ENCODE assay signal across 24 mouse cellular contexts in the genomic region with DNA sequence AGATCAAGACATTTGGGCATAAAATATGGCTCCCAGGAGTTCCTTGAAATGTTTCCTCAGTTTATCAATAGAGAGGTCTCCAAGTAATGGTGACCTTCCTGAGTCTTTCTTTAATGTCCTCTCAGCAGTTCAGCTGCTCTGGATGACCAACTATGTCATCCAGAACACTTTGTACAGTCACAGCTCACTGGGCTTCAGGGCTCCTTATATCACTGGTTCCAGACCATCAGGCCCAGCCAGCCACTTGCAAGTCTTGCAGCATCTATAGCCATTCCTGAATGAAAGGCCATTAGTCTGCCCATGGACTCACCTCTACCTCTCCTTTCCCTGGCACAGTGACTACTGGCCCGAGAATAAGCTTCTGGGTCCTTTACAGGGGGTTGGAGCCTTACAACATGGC.
DNase-seq lines count a peak whose midpoint lies in the region; ATAC-seq and TF ChIP-seq lines count a peak whose summit lies in the region.
"Had no signal": no experiment of that assay in that cellular context is flagged by ENCODE, and none has a peak within 500 bp of the region (broad histone marks: within the 10 kb centered on the region; RNA-seq: fewer than 3 reads in every experiment).

No protein-coding gene starts in this region.

- no peaks in the 10 kb centered on the region for H3K9me3 ChIP-seq in kidney, embryonic 15.5 days (replicated peaks)
- H3K9me3 ChIP-seq in kidney, postnatal 0 days (replicated peaks; ENCODE audit: low read length) = no peaks in the 10 kb centered on the region
- H3K9me3 ChIP-seq: embryonic facial prominence, embryonic 10.5 days; embryonic facial prominence, embryonic 12.5 days; forebrain, embryonic 13.5 days; forebrain, embryonic 15.5 days; G1E had no signal

- H3K4me3 ChIP-seq in kidney, embryonic 15.5 days (replicated peaks) = no peak overlapping the region
- no peak overlapping the region for H3K4me3 ChIP-seq in kidney, postnatal 0 days (replicated peaks; ENCODE audit: low read depth, low read length)
- H3K4me3 ChIP-seq: embryonic facial prominence, embryonic 10.5 days; embryonic facial prominence, embryonic 12.5 days; forebrain, embryonic 13.5 days; forebrain, embryonic 15.5 days had no signal

- H3K9ac ChIP-seq in kidney, embryonic 15.5 days = no peak overlapping the region
- no peak overlapping the region for H3K9ac ChIP-seq in kidney, postnatal 0 days (ENCODE audit: low read depth, low read length)
- H3K9ac ChIP-seq: embryonic facial prominence, embryonic 12.5 days; forebrain, embryonic 13.5 days; forebrain, embryonic 15.5 days had no signal

- ATAC-seq in kidney, embryonic 15.5 days (replicated peaks; ENCODE audit: low FRiP score) = peak; percentile 84
- ATAC-seq in kidney, postnatal 0 days (replicated peaks; ENCODE audit: low FRiP score, low read depth) = no peak
- ATAC-seq: activated CD4-positive, CD25-positive, alpha-beta regulatory T cell, adult 4 months; CD4-positive, CD25-positive, alpha-beta regulatory T cell, adult 4 months; forebrain, embryonic 13.5 days; forebrain, embryonic 15.5 days; Patski had no signal

- no peaks in the 10 kb centered on the region for H3K27me3 ChIP-seq in kidney, embryonic 15.5 days
- no peaks in the 10 kb centered on the region for H3K27me3 ChIP-seq in kidney, postnatal 0 days (ENCODE audit: insufficient read depth, low read length)
- H3K27me3 ChIP-seq: CH12.LX; embryonic facial prominence, embryonic 12.5 days; forebrain, embryonic 13.5 days; forebrain, embryonic 15.5 days; Patski had no signal

- no peaks in the 10 kb centered on the region for H3K4me1 ChIP-seq in kidney, embryonic 15.5 days
- H3K4me1 ChIP-seq in kidney, postnatal 0 days (replicated peaks; ENCODE audit: insufficient read depth, low read length) = no peaks in the 10 kb centered on the region
- H3K4me1 ChIP-seq: embryonic facial prominence, embryonic 12.5 days; forebrain, embryonic 13.5 days; forebrain, embryonic 15.5 days had no signal

- peak; percentile 64 for DNase-seq in heart, adult 11 months
- DNase-seq in heart, adult 9 months (ENCODE audit: low spot score in 2 of 2) = no peak
- DNase-seq in kidney, postnatal 10 days = no peak
- peak; percentile 7 for DNase-seq in kidney, postnatal 0 days (ENCODE audit: low spot score)
- no peak for DNase-seq in kidney, postnatal 4 days
- DNase-seq: adrenal gland, adult 8-10 months; adrenal gland, postnatal 14 days; adrenal gland, postnatal 36 days; B cell, adult 2 months; cerebellum, adult 11-12 months; cerebellum, adult 2 months; cerebellum, adult 9-10 months; cerebellum, postnatal 10 days; cerebellum, postnatal 25 days had no signal

- H3K36me3 ChIP-seq in kidney, embryonic 15.5 days = no peaks in the 10 kb centered on the region
- H3K36me3 ChIP-seq in kidney, postnatal 0 days (ENCODE audit: insufficient read depth, low read length) = no peaks in the 10 kb centered on the region
- H3K36me3 ChIP-seq: embryonic facial prominence, embryonic 10.5 days; embryonic facial prominence, embryonic 12.5 days; forebrain, embryonic 15.5 days; G1E had no signal

- no peak for TF ChIP-seq CTCF in kidney, postnatal 0 days (IDR thresholded peaks at IDR 0.05; ENCODE audit: low read depth)

- no peak overlapping the region for H3K4me2 ChIP-seq in kidney, embryonic 15.5 days
- no peak overlapping the region for H3K4me2 ChIP-seq in kidney, postnatal 0 days (ENCODE audit: low read length)
- H3K4me2 ChIP-seq: embryonic facial prominence, embryonic 12.5 days; forebrain, embryonic 13.5 days; forebrain, embryonic 15.5 days had no signal

- 52% methylated on average over 1 of the region's 1 CpGs for WGBS in kidney, embryonic 15.5 days
- WGBS in kidney, postnatal 0 days = 38% methylated on average over 1 of the region's 1 CpGs

- H3K27ac ChIP-seq in kidney, embryonic 15.5 days = no peak overlapping the region
- no peak overlapping the region for H3K27ac ChIP-seq in kidney, postnatal 0 days
- H3K27ac ChIP-seq: embryonic facial prominence, embryonic 10.5 days; embryonic facial prominence, embryonic 12.5 days; forebrain, embryonic 13.5 days; forebrain, embryonic 15.5 days had no signal

Comparison
In these comparisons a context has a peak if more than half of its experiments do, and no peak if none do; other contexts are left out.
1. DNase-seq: peak in heart, adult 11 months (single experiment) and kidney, postnatal 0 days (single experiment); none in heart, adult 9 months (0 of 2), kidney, postnatal 10 days (single experiment) and kidney, postnatal 4 days (0 of 2).